Mouse (Mus musculus): ENCODE measurements around the gene Cabp1. TPM values are rescaled to one million over a fixed set of nuclear protein-coding genes. Genes with fewer than 3 reads are reported as not detected.

Gene Cabp1
- polyA plus RNA-seq, 1 experiment from 2014 or later, result 0.96 TPM

DNA sequence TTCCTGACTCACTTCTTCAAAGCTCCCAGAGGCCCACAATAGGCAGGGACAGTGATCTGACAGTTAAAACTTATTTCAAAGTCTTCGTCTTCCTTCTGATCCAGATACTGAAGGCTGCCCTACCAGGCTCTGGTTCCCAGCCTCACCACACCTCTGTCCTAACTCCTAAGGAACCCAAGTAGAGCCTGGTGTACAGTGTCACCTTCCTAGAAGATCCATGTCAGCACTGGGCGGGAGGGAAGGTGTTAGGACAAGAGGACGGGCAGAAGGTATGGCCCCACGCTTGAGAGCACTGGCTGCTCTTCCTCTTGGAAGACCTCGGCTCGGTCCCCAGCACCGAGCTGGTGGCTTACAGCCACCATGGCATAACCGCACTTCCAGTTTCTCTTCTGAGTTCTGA, 45.8 kb downstream of the Cabp1 start:
- no peaks in the 10 kb centered on the region for H3K27me3 ChIP-seq
- peaks cover 57% of the 10 kb centered on the region for H3K36me3 ChIP-seq
- H3K4me2 ChIP-seq, result no peak overlapping the region
- peaks cover 16% of the 10 kb centered on the region for H3K4me1 ChIP-seq (replicated peaks)
- H3K27ac ChIP-seq, result no peak overlapping the region
- 95% methylated on average over 8 of the region's 8 CpGs for WGBS
- no peak overlapping the region for H3K4me3 ChIP-seq
- no peaks in the 10 kb centered on the region for H3K9me3 ChIP-seq (replicated peaks)
- H3K9ac ChIP-seq, result no peak overlapping the region
- ATAC-seq (replicated peaks; ENCODE audit: insufficient number of reproducible peaks, insufficient read depth, low FRiP score, low read depth), result no peak

DNA sequence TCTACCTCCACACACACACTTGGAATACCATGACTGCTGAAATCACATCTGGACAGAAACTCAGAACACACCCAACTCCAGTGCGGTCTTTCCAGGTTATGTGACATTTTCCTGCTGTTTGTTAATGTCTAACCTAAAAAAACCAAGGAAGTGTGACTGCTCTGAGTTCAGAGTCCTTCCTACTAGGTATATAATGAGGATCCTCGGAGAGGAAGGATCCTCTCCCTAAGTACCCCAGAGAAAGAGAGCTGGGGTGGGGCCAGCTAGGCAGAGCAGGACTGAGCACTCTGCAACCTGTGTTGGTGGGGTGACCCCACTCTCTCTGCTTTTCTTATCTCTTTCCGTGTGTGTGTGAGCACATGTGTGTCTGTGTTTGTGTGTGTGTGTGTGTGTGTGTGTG, 46.8 kb downstream of the Cabp1 start:
- Histone ChIP-seq H3K36me3 (peaks cover 57% of the 10 kb centered on the region), H3K27ac (no peak overlapping the region), H3K4me1 (replicated peaks) (peaks cover 6% of the 10 kb centered on the region), H3K9ac (no peak overlapping the region), H3K4me2 (no peak overlapping the region), H3K9me3 (replicated peaks) (no peaks in the 10 kb centered on the region), H3K27me3 (no peaks in the 10 kb centered on the region), H3K4me3 (no peak overlapping the region)
- ATAC-seq (replicated peaks; ENCODE audit: insufficient number of reproducible peaks, insufficient read depth, low FRiP score, low read depth), result no peak
- 80% methylated on average over 3 of the region's 3 CpGs for WGBS

DNA sequence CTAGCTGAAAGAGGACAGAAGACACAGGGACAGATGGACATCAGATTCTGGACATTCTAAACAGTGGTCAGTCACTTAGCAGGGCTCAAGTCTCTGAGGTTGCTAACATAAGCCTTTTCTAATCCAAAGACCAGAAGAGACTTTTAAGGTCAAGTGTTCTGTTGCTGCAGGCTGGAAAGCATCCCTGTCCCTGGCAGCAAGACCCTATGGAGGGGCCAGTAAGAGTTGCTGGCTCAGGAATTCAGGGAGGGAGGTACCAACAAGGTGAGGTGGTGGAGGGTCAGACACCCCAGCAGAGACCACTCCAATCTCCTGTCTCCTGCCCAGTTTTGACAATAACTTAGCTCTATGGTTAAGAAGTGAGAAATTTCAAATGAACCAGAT, 47.4 kb downstream of the Cabp1 start:
- no peaks in the 10 kb centered on the region for H3K27me3 ChIP-seq
- no peak overlapping the region for H3K4me3 ChIP-seq
- no peak overlapping the region for H3K4me2 ChIP-seq
- no peak overlapping the region for H3K9ac ChIP-seq
- ATAC-seq (replicated peaks; ENCODE audit: insufficient number of reproducible peaks, insufficient read depth, low FRiP score, low read depth), result no peak
- no peaks in the 10 kb centered on the region for H3K9me3 ChIP-seq (replicated peaks)
- H3K36me3 ChIP-seq, result peaks cover 57% of the 10 kb centered on the region
- no peak overlapping the region for H3K27ac ChIP-seq
- no peaks in the 10 kb centered on the region for H3K4me1 ChIP-seq (replicated peaks)

DNA sequence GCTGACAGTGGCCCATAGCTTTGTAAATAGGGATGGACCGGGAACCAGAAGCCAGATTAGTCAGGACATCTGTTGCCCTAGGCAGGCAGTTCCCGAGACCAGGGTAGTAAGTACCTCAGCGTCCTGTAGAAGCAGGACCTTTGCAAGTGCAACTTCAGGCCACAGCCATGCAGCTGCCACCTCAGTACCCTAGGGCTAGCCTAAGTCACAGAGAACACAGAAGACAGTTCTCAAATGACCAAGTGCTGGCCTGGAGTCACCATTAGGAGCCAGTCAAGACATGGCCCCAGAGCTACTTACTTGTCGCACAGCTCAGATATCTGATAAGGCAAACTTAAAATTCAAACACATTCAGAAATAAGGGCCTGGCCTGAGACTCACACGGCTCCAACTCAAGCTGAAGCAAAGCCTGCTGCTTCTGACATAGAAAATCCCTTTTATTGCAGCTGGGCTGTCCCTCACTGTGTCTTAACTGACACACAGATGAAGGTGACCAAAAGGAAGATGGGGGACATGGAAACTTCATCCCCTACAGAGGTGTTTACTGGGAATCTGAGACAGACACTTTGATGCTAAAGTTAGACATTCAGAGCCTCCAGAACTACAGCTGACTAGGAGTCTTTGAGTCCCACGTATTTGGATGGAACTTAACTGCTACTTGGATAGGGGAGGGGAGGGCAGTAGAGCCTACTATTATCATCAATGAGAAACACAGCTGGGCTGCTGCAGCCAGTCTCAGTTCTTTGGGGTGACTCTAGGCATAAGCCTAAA, 48.0 kb downstream of the Cabp1 start:
- H3K4me2 ChIP-seq, result no peak overlapping the region
- peaks cover 57% of the 10 kb centered on the region for H3K36me3 ChIP-seq
- no peak overlapping the region for H3K9ac ChIP-seq
- no peak overlapping the region for H3K27ac ChIP-seq
- no peaks in the 10 kb centered on the region for H3K9me3 ChIP-seq (replicated peaks)
- 76% methylated on average over 6 of the region's 6 CpGs for WGBS
- H3K27me3 ChIP-seq, result no peaks in the 10 kb centered on the region
- ATAC-seq (replicated peaks; ENCODE audit: insufficient number of reproducible peaks, insufficient read depth, low FRiP score, low read depth), result no peak
- no peaks in the 10 kb centered on the region for H3K4me1 ChIP-seq (replicated peaks)
- no peak overlapping the region for H3K4me3 ChIP-seq

GRCm38 (mm10) chr5:115145253-115145968, 48.8 kb downstream of the Cabp1 start:
- Histone ChIP-seq H3K4me3 (no peak overlapping the region), H3K36me3 (peaks cover 50% of the 10 kb centered on the region), H3K27me3 (no peaks in the 10 kb centered on the region), H3K9ac (no peak overlapping the region), H3K4me2 (no peak overlapping the region), H3K4me1 (replicated peaks) (no peaks in the 10 kb centered on the region), H3K27ac (no peak overlapping the region), H3K9me3 (replicated peaks) (no peaks in the 10 kb centered on the region)
- ATAC-seq (replicated peaks; ENCODE audit: insufficient number of reproducible peaks, insufficient read depth, low FRiP score, low read depth), result no peak
- WGBS, result 81% methylated on average over 11 of the region's 11 CpGs

DNA sequence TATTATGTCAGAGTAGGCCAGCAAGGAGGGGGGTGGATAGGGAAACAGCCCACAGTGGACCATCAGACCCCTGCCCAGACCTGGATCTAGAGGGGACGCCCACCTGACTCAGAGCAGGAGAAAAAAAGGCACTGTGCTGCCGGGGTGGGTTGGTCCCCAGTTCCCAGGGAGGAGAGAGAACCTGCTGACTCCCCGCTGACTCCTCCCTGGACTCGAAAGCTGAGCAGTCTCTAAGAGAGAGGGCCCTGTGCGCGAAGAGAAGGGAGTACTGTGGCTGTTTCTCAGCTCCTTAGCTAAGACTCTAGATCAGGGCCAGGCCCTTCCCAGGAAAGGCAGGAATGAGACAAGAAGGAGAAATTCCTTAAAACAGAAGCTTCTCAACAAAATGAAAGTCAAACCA, 49.7 kb downstream of the Cabp1 start:
- Histone ChIP-seq H3K4me3 (no peak overlapping the region), H3K9me3 (replicated peaks) (no peaks in the 10 kb centered on the region), H3K27ac (no peak overlapping the region), H3K4me2 (no peak overlapping the region), H3K27me3 (no peaks in the 10 kb centered on the region), H3K4me1 (replicated peaks) (no peaks in the 10 kb centered on the region), H3K9ac (no peak overlapping the region), H3K36me3 (peaks cover 40% of the 10 kb centered on the region)
- WGBS, result 72% methylated on average over 6 of the region's 6 CpGs
- ATAC-seq (replicated peaks; ENCODE audit: insufficient number of reproducible peaks, insufficient read depth, low FRiP score, low read depth), result no peak

GRCm38 (mm10) chr5:115143552-115143951, 50.6 kb downstream of the Cabp1 start:
- H3K36me3 ChIP-seq, result peaks cover 33% of the 10 kb centered on the region
- H3K9ac ChIP-seq, result no peak overlapping the region
- no peak overlapping the region for H3K4me2 ChIP-seq
- no peak for ATAC-seq (replicated peaks; ENCODE audit: insufficient number of reproducible peaks, insufficient read depth, low FRiP score, low read depth)
- H3K27ac ChIP-seq, result no peak overlapping the region
- H3K4me1 ChIP-seq (replicated peaks), result no peaks in the 10 kb centered on the region
- 72% methylated on average over 10 of the region's 10 CpGs for WGBS
- H3K4me3 ChIP-seq, result no peak overlapping the region
- no peaks in the 10 kb centered on the region for H3K9me3 ChIP-seq (replicated peaks)
- no peaks in the 10 kb centered on the region for H3K27me3 ChIP-seq

GRCm38 (mm10) chr5:115142166-115142697, 51.9 kb downstream of the Cabp1 start:
- H3K9me3 ChIP-seq (replicated peaks), result no peaks in the 10 kb centered on the region
- H3K4me2 ChIP-seq, result no peak overlapping the region
- no peak for ATAC-seq (replicated peaks; ENCODE audit: insufficient number of reproducible peaks, insufficient read depth, low FRiP score, low read depth)
- WGBS, result 86% methylated on average over 9 of the region's 9 CpGs
- H3K9ac ChIP-seq, result no peak overlapping the region
- no peaks in the 10 kb centered on the region for H3K4me1 ChIP-seq (replicated peaks)
- H3K36me3 ChIP-seq, result peaks cover 19% of the 10 kb centered on the region
- no peak overlapping the region for H3K4me3 ChIP-seq
- H3K27ac ChIP-seq, result no peak overlapping the region
- no peaks in the 10 kb centered on the region for H3K27me3 ChIP-seq

DNA sequence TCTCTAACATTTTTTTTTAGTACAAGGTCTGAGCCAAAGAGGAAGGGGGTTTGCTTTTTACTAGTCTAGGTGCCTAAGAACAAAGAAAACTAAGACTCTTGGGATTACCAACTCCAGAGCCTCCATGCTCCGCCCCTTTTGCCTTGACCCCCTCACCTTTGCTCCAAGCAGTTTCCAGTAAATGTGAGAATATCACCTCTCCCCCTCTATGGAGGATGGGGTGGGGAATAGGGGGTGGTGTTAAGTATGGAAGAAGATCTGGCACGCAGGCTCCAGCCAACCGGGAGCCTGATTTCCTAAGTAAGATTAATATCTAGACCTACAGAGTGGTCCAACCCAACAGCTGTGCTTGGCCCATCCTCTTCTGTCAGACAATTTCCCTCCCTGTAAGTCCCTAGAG, 53.5 kb downstream of the Cabp1 start:
- WGBS, result 69% methylated on average over 3 of the region's 3 CpGs
- Histone ChIP-seq H3K9me3 (replicated peaks) (no peaks in the 10 kb centered on the region), H3K36me3 (0 out of 2 replicates have a peak, but pooled peaks cover 5% of the 10 kb centered on the region), H3K4me2 (no peak overlapping the region), H3K27ac (no peak overlapping the region), H3K27me3 (no peaks in the 10 kb centered on the region), H3K4me3 (no peak overlapping the region), H3K9ac (no peak overlapping the region), H3K4me1 (replicated peaks) (no peaks in the 10 kb centered on the region)
- ATAC-seq (replicated peaks; ENCODE audit: insufficient number of reproducible peaks, insufficient read depth, low FRiP score, low read depth), result no peak

DNA sequence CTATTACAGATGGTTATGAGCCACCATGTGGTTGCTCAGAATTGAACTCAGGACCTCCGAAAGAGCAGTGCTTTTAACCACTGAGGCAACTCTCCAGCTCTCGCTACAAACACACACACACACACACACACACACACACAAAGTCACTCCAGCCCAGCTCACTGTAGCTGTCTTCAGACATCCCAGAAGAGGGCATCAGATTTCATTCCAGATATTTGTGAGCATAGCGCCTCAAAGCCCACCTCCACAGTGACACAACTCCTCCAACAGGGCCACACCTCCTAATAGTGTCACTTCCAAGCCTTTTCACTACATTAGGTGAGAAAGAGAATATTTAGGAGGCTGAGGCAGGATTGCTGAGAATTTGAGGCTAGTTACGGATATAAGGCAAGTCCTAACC, 55.1 kb downstream of the Cabp1 start:
- Histone ChIP-seq H3K27ac (no peak overlapping the region), H3K27me3 (no peaks in the 10 kb centered on the region), H3K9ac (no peak overlapping the region), H3K4me3 (no peak overlapping the region), H3K4me2 (no peak overlapping the region), H3K36me3 (0 out of 2 replicates have a peak, but pooled peaks cover 3% of the 10 kb centered on the region), H3K4me1 (replicated peaks) (peaks cover 2% of the 10 kb centered on the region), H3K9me3 (replicated peaks) (no peaks in the 10 kb centered on the region)
- 67% methylated on average over 4 of the region's 4 CpGs for WGBS
- ATAC-seq (replicated peaks; ENCODE audit: insufficient number of reproducible peaks, insufficient read depth, low FRiP score, low read depth), result no peak

GRCm38 (mm10) chr5:115134234-115135165, 59.7 kb downstream of the Cabp1 start, which contains the start of gene Unc119b:
TSS of gene Unc119b (minus strand) at chr5:115134975.
- Histone ChIP-seq H3K9ac (peak within 1 kb of the TSS; percentile 75), H3K4me3 (peak within 1 kb of the TSS; percentile 90), H3K36me3 (0 out of 2 replicates have a peak, but pooled peaks cover 4% of the 10 kb centered on the region), H3K4me2 (peak within 1 kb of the TSS; percentile 97), H3K9me3 (replicated peaks) (no peaks in the 10 kb centered on the region), H3K27ac (peak within 1 kb of the TSS; percentile 29; the same call in 1 of the 2 replicates), H3K27me3 (no peaks in the 10 kb centered on the region), H3K4me1 (replicated peaks) (peaks cover 17% of the 10 kb centered on the region)
- peak; percentile 95 for ATAC-seq (replicated peaks; ENCODE audit: insufficient number of reproducible peaks, insufficient read depth, low FRiP score, low read depth)
- under 1% methylated on average over 78 of the region's 81 CpGs for WGBS

All from heart, embryonic 15.5 days (tissue).